Mouse (Mus musculus) kidney, embryonic 15.5 days (tissue): ENCODE results near the gene Raver1. TPM values are rescaled to one million over a fixed set of nuclear protein-coding genes. Genes with fewer than 3 reads are reported as not detected.
"Not testable (repeated sequence)": the region's sequence is repeated elsewhere in the genome, so short reads cannot be mapped to it uniquely, and the experiment has no call there.

Source experiments
- ATAC-seq: fragments of 200-750 bp; cut with Nextera tagmentation; replicated peaks from 2 replicates; pipeline ENCODE4 v1.8.0; 2017; ENCODE audit warnings: moderate TSS enrichment; ENCODE audit not compliant: low FRiP score
- H3K27ac ChIP-seq: fragments of 300-500 bp; sonication (generic); 2 replicates; pipeline ENCODE4 v1.5.1; 2015; ENCODE audit warnings: mild to moderate bottlenecking, inconsistent platforms
- H3K27me3 ChIP-seq: fragments of 300-500 bp; sonication (generic); 2 replicates; pipeline ENCODE4 v1.6.1; 2015; ENCODE audit warnings: inconsistent platforms
- H3K36me3 ChIP-seq: fragments of 300-500 bp; sonication (generic); 2 replicates; pipeline ENCODE4 v1.6.1; 2015; ENCODE audit warnings: inconsistent platforms
- H3K4me1 ChIP-seq: fragments of 300-500 bp; sonication (generic); 2 replicates; pipeline ENCODE4 v1.6.1; 2015; ENCODE audit warnings: inconsistent platforms
- H3K4me2 ChIP-seq: fragments of 300-500 bp; sonication (generic); 2 replicates; pipeline ENCODE4 v1.6.1; 2015; ENCODE audit warnings: moderate library complexity, mild to moderate bottlenecking, inconsistent platforms
- H3K4me3 ChIP-seq: fragments of 300-500 bp; sonication (generic); replicated peaks from 2 replicates; pipeline ENCODE4 v1.5.1; 2015; ENCODE audit warnings: mild to moderate bottlenecking, inconsistent platforms
- H3K9ac ChIP-seq: fragments of 300-500 bp; sonication (generic); 2 replicates; pipeline ENCODE4 v1.6.1; 2015; ENCODE audit warnings: mild to moderate bottlenecking, inconsistent platforms
- H3K9me3 ChIP-seq: fragments of 300-500 bp; sonication (generic); replicated peaks from 2 replicates; pipeline ENCODE4 v1.6.1; 2016; ENCODE audit warnings: inconsistent platforms
- WGBS: fragments of 180-500 bp; shearing (Covaris S2); methylation state at CpG from one replicate; pipeline ENCODE4 v1.1.7; 2015; ENCODE audit warnings: mixed read lengths; 5-methylcytosine and 5-hydroxymethylcytosine counted together
- polyA plus RNA-seq: library from polyadenylated mRNA; unstranded; fragments of >200 nt; fragmentation: Nextera tagmentation; extraction: Ambion mirVana; gene quantifications from 2 replicates; pipeline ENCODE4 v1.2.1, GENCODE M21; 2015

Raver1 gene
- polyA plus RNA-seq, 1 experiment from 2014 or later: 76.3 TPM

DNA sequence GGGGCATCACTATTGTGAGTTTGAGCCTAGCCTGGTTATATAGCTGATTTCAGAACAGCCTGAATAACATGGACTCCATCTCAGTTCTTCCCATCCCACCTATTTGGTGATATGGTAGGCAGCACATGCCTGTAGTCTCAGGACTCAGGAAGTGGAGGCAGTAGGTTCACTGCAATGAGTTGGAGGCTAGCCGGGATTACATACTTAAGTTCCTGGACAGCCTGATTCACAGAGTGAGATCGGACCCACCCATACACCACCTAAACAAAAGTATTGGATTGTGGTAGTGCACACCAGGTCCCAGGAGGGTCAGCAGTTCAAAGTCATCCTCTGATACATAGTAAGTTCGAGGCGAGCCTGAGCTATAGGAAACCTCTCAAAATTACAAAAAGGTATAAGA is 19.2 kb downstream of the Raver1 start:
- ATAC-seq: 0 out of 2 replicates have a peak, but pooled peaks have one; percentile 7
- Histone ChIP-seq H3K27ac (peak overlapping the region; percentile 80), H3K36me3 (peaks cover 69% of the 10 kb centered on the region)

DNA sequence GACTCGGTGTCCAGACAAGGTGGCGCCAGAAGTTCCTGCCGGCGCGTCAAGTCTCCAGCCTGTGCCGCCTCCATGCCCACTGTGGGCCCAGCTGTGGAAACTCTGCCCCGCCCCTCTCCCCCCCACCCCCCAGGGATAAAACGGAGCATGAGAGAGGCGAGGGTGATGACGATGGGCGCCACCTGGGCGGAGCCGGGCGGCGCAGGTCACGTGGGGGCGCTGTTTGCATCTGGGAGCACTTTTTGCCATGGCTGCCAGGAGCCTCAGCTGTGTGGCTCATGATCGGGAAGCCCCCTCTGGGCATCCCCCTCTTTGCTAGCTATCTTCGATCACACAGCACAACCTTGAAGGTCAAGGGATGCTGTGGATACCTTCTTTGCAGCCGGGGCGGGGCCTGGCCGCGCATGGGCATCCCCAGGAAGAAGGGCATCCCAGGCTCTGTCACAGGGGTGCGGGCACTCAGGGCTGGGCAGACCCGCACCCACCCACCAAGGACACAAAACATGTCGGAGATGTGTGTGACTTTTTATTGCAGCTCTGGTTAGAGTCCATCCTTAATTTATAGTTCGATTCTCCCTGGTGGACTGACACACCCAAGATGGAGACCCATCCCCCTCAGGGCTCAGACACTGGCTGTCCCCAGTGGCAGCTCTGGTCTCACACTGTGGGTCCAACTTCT is 24.7 kb downstream of the Raver1 start, which contains the start of gene Zglp1:
Zglp1 (minus strand) TSS at position 88 of the 679 bp plus-strand sequence.
- peaks cover 5% of the 10 kb centered on the region; the same call in 1 of the 2 replicates for H3K4me1 ChIP-seq
- H3K9ac ChIP-seq: no peak within 1 kb of the TSS
- ATAC-seq: no peak
- no peaks in the 10 kb centered on the region for H3K9me3 ChIP-seq
- no peaks in the 10 kb centered on the region for H3K27me3 ChIP-seq
- H3K36me3 ChIP-seq: peaks cover 67% of the 10 kb centered on the region
- WGBS: 87% methylated on average over 27 of the region's 27 CpGs
- H3K4me2 ChIP-seq: no peak within 1 kb of the TSS
- no peak within 1 kb of the TSS for H3K27ac ChIP-seq
- no peak within 1 kb of the TSS for H3K4me3 ChIP-seq

More for the DNA sequence above, 19.2 kb downstream of the Raver1 start:
- 12% methylated on average over 4 of the region's 4 CpGs for WGBS
- Histone ChIP-seq H3K4me2 (peak overlapping the region; percentile 87), H3K4me1 (peaks cover 18% of the 10 kb centered on the region), H3K9ac (peak overlapping the region; percentile 89), H3K27me3 (no peaks in the 10 kb centered on the region), H3K9me3 (no peaks in the 10 kb centered on the region), H3K4me3 (peak overlapping the region; percentile 95)

DNA sequence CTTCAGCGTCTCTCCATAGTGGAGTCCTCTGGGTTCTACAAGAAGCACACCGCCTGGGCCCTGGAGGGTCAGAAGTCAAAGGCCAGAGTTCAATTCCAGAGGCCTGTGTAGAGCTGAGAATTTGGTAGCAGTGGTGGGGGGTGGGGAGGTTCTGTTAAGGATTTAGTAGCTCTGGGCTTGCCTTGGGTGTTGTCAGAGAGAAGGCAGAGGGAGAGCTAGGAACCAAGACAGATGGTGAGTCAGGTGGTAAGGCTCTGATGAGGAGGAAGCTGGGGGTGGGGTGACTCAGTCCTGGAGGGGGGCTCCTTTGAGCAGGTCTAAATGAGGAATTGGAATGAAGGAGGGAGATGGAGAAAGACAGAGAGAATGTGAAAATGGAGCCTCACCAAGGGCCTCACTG is 28.9 kb downstream of the Raver1 start:
- Histone ChIP-seq H3K9ac (no peak overlapping the region), H3K4me2 (no peak overlapping the region), H3K4me1 (no peaks in the 10 kb centered on the region), H3K4me3 (no peak overlapping the region), H3K27me3 (no peaks in the 10 kb centered on the region), H3K36me3 (peaks cover 36% of the 10 kb centered on the region), H3K27ac (no peak overlapping the region), H3K9me3 (no peaks in the 10 kb centered on the region)
- WGBS: 88% methylated on average over 2 of the region's 2 CpGs
- ATAC-seq: no peak

GRCm38 (mm10) chr9:21051578-21051977 is 40.2 kb downstream of the Raver1 start:
- H3K27me3 ChIP-seq: no peaks in the 10 kb centered on the region; the same call in 1 of the 2 replicates
- WGBS: 67% methylated on average over 10 of the region's 10 CpGs
- no peak overlapping the region for H3K4me3 ChIP-seq
- H3K36me3 ChIP-seq: no peaks in the 10 kb centered on the region
- H3K4me2 ChIP-seq: no peak overlapping the region
- H3K9ac ChIP-seq: no peak overlapping the region
- H3K9me3 ChIP-seq: no peaks in the 10 kb centered on the region
- ATAC-seq: no peak
- no peak overlapping the region for H3K27ac ChIP-seq
- H3K4me1 ChIP-seq: no peaks in the 10 kb centered on the region

- WGBS: 81% methylated on average over 3 of the region's 3 CpGs
- Histone ChIP-seq H3K4me1 (peaks cover 10% of the 10 kb centered on the region; the same call in 1 of the 2 replicates), H3K4me3 (no peak overlapping the region), H3K36me3 (no peaks in the 10 kb centered on the region), H3K9me3 (no peaks in the 10 kb centered on the region), H3K4me2 (no peak overlapping the region), H3K9ac (no peak overlapping the region), H3K27ac (no peak overlapping the region), H3K27me3 (peaks cover 3% of the 10 kb centered on the region)
- ATAC-seq: no peak
Measured at GRCm38 (mm10) chr9:21045235-21045634, 46.6 kb downstream of the Raver1 start.

- H3K9me3 ChIP-seq, H3K27me3 ChIP-seq, ATAC-seq, H3K36me3 ChIP-seq, H3K4me2 ChIP-seq, H3K9ac ChIP-seq, H3K27ac ChIP-seq, H3K4me3 ChIP-seq: not testable (repeated sequence)
- 61% methylated on average over 1 of the region's 1 CpGs for WGBS
- peaks cover 11% of the 10 kb centered on the region; the same call in 1 of the 2 replicates for H3K4me1 ChIP-seq
Measured at GRCm38 (mm10) chr9:21044785-21045184, 47.0 kb downstream of the Raver1 start.

DNA sequence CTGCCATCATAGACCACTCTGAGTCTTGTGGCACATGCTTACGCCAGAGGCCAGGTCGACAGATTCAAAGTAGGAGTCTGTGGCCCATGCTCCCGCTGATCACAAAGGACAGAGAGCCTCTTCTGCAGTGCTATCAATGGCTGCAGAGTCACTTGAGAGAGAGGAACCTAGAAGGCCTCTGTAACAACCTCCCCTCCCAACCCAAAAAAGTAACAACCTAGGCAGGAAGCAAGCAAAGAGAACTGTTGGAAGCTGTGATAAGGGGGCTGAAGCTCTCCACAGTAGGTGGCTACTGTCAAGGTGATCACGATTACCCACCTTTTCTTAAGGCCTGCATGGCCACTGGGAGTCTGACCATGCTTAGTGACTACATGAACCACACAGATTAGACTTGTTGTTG is 48.2 kb downstream of the Raver1 start:
- no peak overlapping the region for H3K4me3 ChIP-seq
- no peaks in the 10 kb centered on the region for H3K9me3 ChIP-seq
- no peak for ATAC-seq
- WGBS: 85% methylated on average over 4 of the region's 4 CpGs
- no peaks in the 10 kb centered on the region for H3K36me3 ChIP-seq
- H3K9ac ChIP-seq: no peak overlapping the region
- H3K27me3 ChIP-seq: peaks cover 19% of the 10 kb centered on the region
- peaks cover 13% of the 10 kb centered on the region; the same call in 1 of the 2 replicates for H3K4me1 ChIP-seq
- H3K27ac ChIP-seq: no peak overlapping the region
- no peak overlapping the region for H3K4me2 ChIP-seq

DNA sequence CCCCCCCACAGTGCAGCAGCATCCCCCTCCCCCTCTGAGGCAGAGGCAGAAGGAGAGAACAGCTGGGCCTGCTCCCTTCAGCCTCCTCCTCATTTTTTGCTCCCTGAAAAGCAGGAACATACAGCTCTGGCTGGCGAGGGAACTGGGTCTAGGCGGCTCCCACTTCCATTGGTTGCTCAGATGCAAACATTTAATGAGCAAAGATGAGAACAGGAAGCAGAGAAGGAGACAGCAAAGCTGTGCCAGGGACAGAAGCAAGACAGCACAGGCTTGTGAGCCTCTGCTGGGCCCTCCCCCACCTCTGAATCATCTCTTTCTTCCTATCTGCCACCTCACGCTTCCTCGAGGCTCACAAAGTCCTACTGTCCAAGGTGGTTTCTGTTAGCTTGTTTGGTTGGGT is 50.5 kb downstream of the Raver1 start:
- Histone ChIP-seq H3K4me2 (no peak overlapping the region), H3K27me3 (peaks cover 42% of the 10 kb centered on the region), H3K4me1 (peaks cover 35% of the 10 kb centered on the region), H3K9me3 (no peaks in the 10 kb centered on the region), H3K9ac (no peak overlapping the region), H3K4me3 (no peak overlapping the region), H3K27ac (no peak overlapping the region), H3K36me3 (no peaks in the 10 kb centered on the region)
- WGBS: 41% methylated on average over 4 of the region's 4 CpGs
- ATAC-seq: no peak

- H3K9me3 ChIP-seq: no peaks in the 10 kb centered on the region
- H3K4me1 ChIP-seq: peaks cover 49% of the 10 kb centered on the region
- no peak overlapping the region for H3K9ac ChIP-seq
- no peak overlapping the region for H3K27ac ChIP-seq
- H3K4me3 ChIP-seq: no peak overlapping the region
- WGBS: 75% methylated on average over 3 of the region's 3 CpGs
- no peak for ATAC-seq
- no peak overlapping the region for H3K4me2 ChIP-seq
- H3K27me3 ChIP-seq: peaks cover 57% of the 10 kb centered on the region
- no peaks in the 10 kb centered on the region for H3K36me3 ChIP-seq
Measured at GRCm38 (mm10) chr9:21039779-21040178, 52.0 kb downstream of the Raver1 start.

DNA sequence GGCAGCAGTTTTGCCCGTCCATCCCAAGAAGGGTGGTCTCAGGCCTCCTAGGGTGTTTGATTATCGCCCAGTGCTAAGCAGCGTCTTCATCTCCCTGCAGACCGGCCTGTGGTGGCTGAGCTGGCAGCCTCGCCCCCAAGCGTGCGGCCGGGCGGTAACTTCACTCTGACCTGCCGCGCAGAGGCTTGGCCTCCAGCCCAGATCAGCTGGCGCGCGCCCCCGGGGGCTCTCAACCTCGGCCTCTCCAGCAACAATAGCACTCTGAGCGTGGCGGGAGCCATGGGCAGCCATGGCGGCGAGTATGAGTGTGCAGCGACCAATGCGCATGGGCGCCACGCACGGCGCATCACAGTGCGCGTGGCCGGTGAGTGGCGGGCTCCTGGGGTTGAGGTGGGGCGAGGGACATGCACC is 54.3 kb downstream of the Raver1 start:
- no peak; the same call in 1 of the 2 replicates for ATAC-seq
- 1% methylated on average over 31 of the region's 31 CpGs for WGBS
- Histone ChIP-seq H3K4me3 (peak overlapping the region; percentile 44), H3K27me3 (peaks cover 79% of the 10 kb centered on the region), H3K9ac (0 out of 2 replicates have a peak overlapping the region, but pooled peaks have one; percentile 21), H3K27ac (no peak overlapping the region), H3K4me1 (peaks cover 66% of the 10 kb centered on the region), H3K4me2 (peak overlapping the region; percentile 72), H3K9me3 (no peaks in the 10 kb centered on the region), H3K36me3 (no peaks in the 10 kb centered on the region)

DNA sequence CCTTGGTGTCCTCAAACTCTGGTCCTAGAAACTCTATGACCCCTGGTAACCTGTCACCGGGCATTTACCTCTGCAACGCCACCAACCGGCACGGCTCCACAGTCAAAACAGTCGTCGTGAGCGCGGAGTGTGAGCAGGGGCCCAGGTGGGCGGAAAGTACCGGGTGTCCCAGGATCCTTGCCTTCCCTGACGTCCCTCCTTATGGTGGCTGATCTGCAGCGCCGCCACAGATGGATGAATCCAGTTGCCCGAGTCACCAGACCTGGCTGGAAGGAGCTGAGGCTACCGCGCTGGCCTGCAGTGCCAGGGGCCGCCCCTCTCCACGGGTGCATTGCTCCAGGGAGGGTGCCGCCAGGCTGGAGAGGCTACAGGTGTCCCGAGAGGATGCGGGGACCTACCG is 55.1 kb downstream of the Raver1 start:
- ATAC-seq: no peak
- H3K4me3 ChIP-seq: peak overlapping the region; percentile 44

DNA sequence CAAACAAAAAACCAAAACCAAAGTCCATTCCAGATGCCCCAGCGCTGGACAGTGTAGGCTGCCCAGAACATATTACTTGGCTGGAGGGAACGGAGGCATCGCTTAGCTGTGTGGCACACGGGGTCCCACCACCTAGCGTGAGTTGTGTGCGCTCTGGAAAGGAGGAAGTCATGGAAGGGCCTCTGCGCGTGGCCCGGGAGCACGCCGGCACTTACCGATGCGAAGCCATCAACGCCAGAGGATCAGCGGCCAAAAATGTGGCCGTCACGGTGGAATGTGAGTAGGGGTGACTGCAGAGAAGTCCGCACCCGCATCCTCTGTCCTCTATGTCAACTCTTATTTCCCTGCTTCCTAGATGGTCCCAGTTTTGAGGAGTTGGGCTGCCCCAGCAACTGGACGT is 55.6 kb downstream of the Raver1 start:
- ATAC-seq: no peak
- peak overlapping the region; percentile 44; the same call in 1 of the 2 replicates for H3K4me3 ChIP-seq
- no peaks in the 10 kb centered on the region for H3K9me3 ChIP-seq
- 6% methylated on average over 20 of the region's 20 CpGs for WGBS
- H3K27me3 ChIP-seq: peaks cover 89% of the 10 kb centered on the region
- no peak overlapping the region for H3K27ac ChIP-seq
- peak overlapping the region; percentile 72; the same call in 1 of the 2 replicates for H3K4me2 ChIP-seq
- peaks cover 77% of the 10 kb centered on the region for H3K4me1 ChIP-seq
- no peak overlapping the region for H3K9ac ChIP-seq
- no peaks in the 10 kb centered on the region for H3K36me3 ChIP-seq

More for the DNA sequence above, 55.1 kb downstream of the Raver1 start:
- peaks cover 74% of the 10 kb centered on the region for H3K4me1 ChIP-seq
- peaks cover 87% of the 10 kb centered on the region for H3K27me3 ChIP-seq
- H3K4me2 ChIP-seq: peak overlapping the region; percentile 72
- 2% methylated on average over 22 of the region's 22 CpGs for WGBS
- no peak overlapping the region for H3K27ac ChIP-seq
- H3K9ac ChIP-seq: no peak overlapping the region
- no peaks in the 10 kb centered on the region for H3K9me3 ChIP-seq
- no peaks in the 10 kb centered on the region for H3K36me3 ChIP-seq
